Mouse (Mus musculus): ENCODE data around the gene Specc1l. TPM values are rescaled to one million over a fixed set of nuclear protein-coding genes. Genes with fewer than 3 reads are reported as not detected.

Specc1l gene
- total RNA-seq, 2 experiments from 2014 or later = 31.2 to 33.5 TPM

DNA sequence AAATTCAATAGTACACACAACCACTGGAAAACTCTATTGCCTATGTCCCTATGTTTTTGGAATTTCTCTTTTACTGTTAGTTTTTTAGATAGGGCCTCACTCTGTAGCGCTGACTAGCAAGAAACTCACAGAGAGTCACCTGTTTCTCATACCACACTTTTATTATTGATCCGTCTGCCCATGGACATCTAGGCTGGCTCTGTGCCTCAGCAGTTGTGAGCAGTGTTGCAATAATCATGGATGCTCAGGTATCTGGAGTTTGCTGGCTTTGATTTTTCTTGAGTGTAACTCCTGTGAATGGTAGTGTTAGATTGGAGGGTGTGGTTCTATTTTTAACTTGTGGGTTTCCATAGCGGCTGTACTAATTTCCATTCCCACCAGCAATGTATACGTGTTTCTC, 143.5 kb downstream of the Specc1l start:
- no peak for DNase-seq

Other genes starting within 250 kb of the Specc1l start
- gene Gnaz, start 244.9 kb upstream of the Specc1l start, total RNA-seq (2021) = under 1 TPM; 0.24 to 0.26 TPM
- gene Rsph14, start 179.5 kb upstream of the Specc1l start, total RNA-seq (2021) = not detected
- gene Rab36, start 175.0 kb upstream of the Specc1l start, total RNA-seq (2021) = under 1 TPM; 0.46 to 0.54 TPM
- 1 to 10 TPM; 3.6 to 4.8 TPM for gene Bcr, start 151.5 kb upstream of the Specc1l start, total RNA-seq (2021)
- gene Adora2a, start 104.8 kb downstream of the Specc1l start, total RNA-seq (2021) = 1 to 10 TPM; 1.0 to 1.4 TPM
- not detected for gene Upb1, start 189.0 kb downstream of the Specc1l start, total RNA-seq (2021)

Data from gastrocnemius, postnatal 25 days (tissue).